Mouse (Mus musculus) heart, embryonic 11.5 days (tissue): ENCODE results near the gene Tanc1. TPM values are rescaled to one million over a fixed set of nuclear protein-coding genes. Genes with fewer than 3 reads are reported as not detected.

Experiments
- ATAC-seq: fragments of 200-750 bp; cut with Nextera tagmentation; replicated peaks from 2 replicates; pipeline ENCODE4 v1.8.0; 2017; ENCODE audit warnings: moderate library complexity; ENCODE audit not compliant: insufficient number of reproducible peaks, low FRiP score, low TSS enrichment
- H3K27ac ChIP-seq: fragments of 300-500 bp; sonication (generic); 2 replicates; pipeline ENCODE4 v1.5.1; 2014; ENCODE audit warnings: mild to moderate bottlenecking, low read depth, low read length
- H3K27me3 ChIP-seq: fragments of 300-500 bp; sonication (generic); 2 replicates; pipeline ENCODE4 v1.6.1; 2014; ENCODE audit warnings: mild to moderate bottlenecking, low read length, mixed read lengths; ENCODE audit not compliant: control insufficient read depth, insufficient read depth
- H3K36me3 ChIP-seq: fragments of 300-500 bp; sonication (generic); 2 replicates; pipeline ENCODE4 v1.6.1; 2014; ENCODE audit warnings: mild to moderate bottlenecking, low read length, moderate library complexity, mixed read lengths; ENCODE audit not compliant: control insufficient read depth, insufficient read depth
- H3K4me1 ChIP-seq: fragments of 300-500 bp; sonication (generic); 2 replicates; pipeline ENCODE4 v1.6.1; 2014; ENCODE audit warnings: low read length; ENCODE audit not compliant: control insufficient read depth, insufficient read depth
- H3K4me2 ChIP-seq: fragments of 300-500 bp; sonication (generic); 2 replicates; pipeline ENCODE4 v1.6.1; 2014; ENCODE audit warnings: mild to moderate bottlenecking, moderate library complexity
- H3K4me3 ChIP-seq: fragments of 300-500 bp; sonication (generic); 2 replicates; pipeline ENCODE4 v1.5.1; 2014; ENCODE audit warnings: low read depth, low read length
- H3K9ac ChIP-seq: fragments of 300-500 bp; sonication (generic); 2 replicates; pipeline ENCODE4 v1.6.1; 2014; ENCODE audit warnings: mild to moderate bottlenecking, low read depth, low read length, moderate library complexity
- H3K9me3 ChIP-seq: fragments of 300-500 bp; sonication (generic); replicated peaks from 2 replicates; pipeline ENCODE4 v1.6.1; 2016; ENCODE audit warnings: low read length; ENCODE audit not compliant: control insufficient read depth
- WGBS: fragments of 180-500 bp; shearing (Covaris S2); extraction: QIAGEN DNeasy Blood & Tissue Kit; methylation state at CpG from one replicate; pipeline ENCODE4 v1.1.7; 2014; ENCODE audit not compliant: insufficient replicate concordance; 5-methylcytosine and 5-hydroxymethylcytosine counted together
- polyA plus RNA-seq: library from polyadenylated mRNA; unstranded; fragments of >200 nt; fragmentation: Nextera tagmentation; extraction: Ambion mirVana; gene quantifications from 2 replicates; pipeline ENCODE4 v1.2.1, GENCODE M21; 2014

The Tanc1 gene
- polyA plus RNA-seq, 1 experiment from 2014 or later, result 26.0 TPM

- Histone ChIP-seq H3K27ac (no peak overlapping the region), H3K36me3 (no peaks in the 10 kb centered on the region), H3K4me3 (no peak overlapping the region), H3K4me1 (0 out of 2 replicates have a peak, but pooled peaks cover 3% of the 10 kb centered on the region), H3K4me2 (no peak overlapping the region), H3K9me3 (no peaks in the 10 kb centered on the region), H3K9ac (0 out of 2 replicates have a peak overlapping the region, but pooled peaks have one; percentile 2), H3K27me3 (no peaks in the 10 kb centered on the region)
- no peak for ATAC-seq
- WGBS, result 76% methylated on average over 5 of the region's 5 CpGs
These were observed 121.6 kb downstream of the Tanc1 start for GRCm38 (mm10) chr2:59733410-59733809.

GRCm38 (mm10) chr2:59736401-59736898, 124.6 kb downstream of the Tanc1 start:
- Histone ChIP-seq H3K9me3 (no peaks in the 10 kb centered on the region), H3K27ac (no peak overlapping the region), H3K36me3 (no peaks in the 10 kb centered on the region), H3K27me3 (no peaks in the 10 kb centered on the region), H3K9ac (no peak overlapping the region), H3K4me2 (no peak overlapping the region), H3K4me3 (no peak overlapping the region), H3K4me1 (peaks cover 8% of the 10 kb centered on the region)
- 69% methylated on average over 10 of the region's 10 CpGs for WGBS
- no peak for ATAC-seq

- no peak overlapping the region for H3K27ac ChIP-seq
- ATAC-seq, result no peak
- H3K9me3 ChIP-seq, result no peaks in the 10 kb centered on the region
- H3K4me2 ChIP-seq, result no peak overlapping the region
- peaks cover 17% of the 10 kb centered on the region for H3K4me1 ChIP-seq
- H3K4me3 ChIP-seq, result no peak overlapping the region
- no peaks in the 10 kb centered on the region for H3K36me3 ChIP-seq
- 87% methylated on average over 6 of the region's 6 CpGs for WGBS
- no peaks in the 10 kb centered on the region for H3K27me3 ChIP-seq
- H3K9ac ChIP-seq, result no peak overlapping the region
These were observed 125.5 kb downstream of the Tanc1 start for GRCm38 (mm10) chr2:59737368-59737767.

DNA sequence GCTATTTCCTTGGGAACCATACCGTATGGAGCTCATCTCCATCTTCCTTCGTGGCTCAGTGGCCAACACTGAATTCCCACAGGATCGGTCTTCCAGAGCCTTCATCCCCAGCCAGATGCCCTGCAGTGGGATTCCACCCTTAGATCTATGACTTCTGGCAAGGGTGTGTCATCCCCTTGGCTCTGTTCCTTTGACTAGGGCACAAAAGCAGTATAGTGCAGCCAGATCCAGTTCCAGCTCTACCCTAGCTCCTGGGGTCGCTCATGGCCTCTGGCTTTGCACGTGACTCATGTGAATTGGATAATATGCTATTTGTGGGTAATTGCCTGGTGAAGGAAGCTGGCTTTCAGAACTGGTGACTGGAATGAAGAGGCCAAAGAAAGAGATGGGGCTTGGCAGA, 126.5 kb downstream of the Tanc1 start:
- Histone ChIP-seq H3K27me3 (no peaks in the 10 kb centered on the region), H3K9ac (no peak overlapping the region), H3K36me3 (no peaks in the 10 kb centered on the region), H3K4me3 (no peak overlapping the region), H3K4me1 (peaks cover 23% of the 10 kb centered on the region), H3K9me3 (no peaks in the 10 kb centered on the region), H3K4me2 (no peak overlapping the region), H3K27ac (no peak overlapping the region)
- 84% methylated on average over 5 of the region's 5 CpGs for WGBS
- ATAC-seq, result no peak

- no peaks in the 10 kb centered on the region for H3K36me3 ChIP-seq
- no peaks in the 10 kb centered on the region for H3K9me3 ChIP-seq
- H3K4me1 ChIP-seq, result peaks cover 23% of the 10 kb centered on the region
- WGBS, result 81% methylated on average over 8 of the region's 8 CpGs
- no peak for ATAC-seq
- no peak overlapping the region for H3K4me2 ChIP-seq
- H3K4me3 ChIP-seq, result no peak overlapping the region
- H3K27ac ChIP-seq, result no peak overlapping the region
- H3K9ac ChIP-seq, result no peak overlapping the region
- no peaks in the 10 kb centered on the region for H3K27me3 ChIP-seq
These were observed 127.2 kb downstream of the Tanc1 start for GRCm38 (mm10) chr2:59739036-59739435.

DNA sequence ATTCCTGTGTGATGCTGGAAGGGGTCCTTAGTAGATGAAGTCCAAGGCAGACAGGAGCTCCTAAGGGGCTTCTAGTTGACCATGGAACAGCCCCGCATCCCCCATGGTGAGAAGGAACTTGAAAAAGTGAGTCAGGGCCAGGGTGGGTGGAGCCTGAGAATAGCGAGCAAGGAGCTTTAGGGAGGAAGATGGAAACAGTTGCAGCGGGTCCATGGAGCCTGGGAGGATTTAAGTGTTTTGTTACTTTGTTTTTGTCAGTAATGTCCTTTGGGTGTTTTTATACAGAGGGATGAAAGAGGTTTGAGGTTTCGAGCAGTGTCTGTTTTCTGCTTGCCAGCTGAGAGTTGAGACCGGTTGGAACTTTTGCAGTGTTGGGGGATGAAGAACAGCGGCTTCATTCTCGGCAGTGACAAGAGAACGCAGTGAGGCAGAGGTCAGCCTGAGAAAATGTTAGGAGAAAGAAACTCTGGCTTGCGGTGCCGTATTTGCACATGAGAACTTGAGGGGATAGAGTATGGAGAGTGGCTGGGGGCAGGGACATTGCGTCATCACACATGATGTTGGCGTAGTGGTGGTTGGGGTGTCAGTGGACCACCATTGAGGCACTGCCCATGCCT, 130.8 kb downstream of the Tanc1 start:
- Histone ChIP-seq H3K4me2 (peak overlapping the region; percentile 15; the same call in 1 of the 2 replicates), H3K27ac (peak overlapping the region; percentile 57; the same call in 1 of the 2 replicates), H3K4me1 (peaks cover 35% of the 10 kb centered on the region), H3K4me3 (no peak overlapping the region), H3K36me3 (no peaks in the 10 kb centered on the region), H3K27me3 (no peaks in the 10 kb centered on the region), H3K9me3 (no peaks in the 10 kb centered on the region), H3K9ac (no peak overlapping the region)
- ATAC-seq, result no peak
- 46% methylated on average over 12 of the region's 12 CpGs for WGBS

- WGBS, result 33% methylated on average over 6 of the region's 6 CpGs
- ATAC-seq, result no peak
- no peak overlapping the region for H3K9ac ChIP-seq
- no peaks in the 10 kb centered on the region for H3K27me3 ChIP-seq
- no peak overlapping the region for H3K27ac ChIP-seq
- H3K9me3 ChIP-seq, result no peaks in the 10 kb centered on the region
- peaks cover 27% of the 10 kb centered on the region for H3K4me1 ChIP-seq
- H3K4me3 ChIP-seq, result no peak overlapping the region
- no peak overlapping the region for H3K4me2 ChIP-seq
- no peaks in the 10 kb centered on the region for H3K36me3 ChIP-seq
These were observed 133.6 kb downstream of the Tanc1 start for GRCm38 (mm10) chr2:59745428-59745827.

DNA sequence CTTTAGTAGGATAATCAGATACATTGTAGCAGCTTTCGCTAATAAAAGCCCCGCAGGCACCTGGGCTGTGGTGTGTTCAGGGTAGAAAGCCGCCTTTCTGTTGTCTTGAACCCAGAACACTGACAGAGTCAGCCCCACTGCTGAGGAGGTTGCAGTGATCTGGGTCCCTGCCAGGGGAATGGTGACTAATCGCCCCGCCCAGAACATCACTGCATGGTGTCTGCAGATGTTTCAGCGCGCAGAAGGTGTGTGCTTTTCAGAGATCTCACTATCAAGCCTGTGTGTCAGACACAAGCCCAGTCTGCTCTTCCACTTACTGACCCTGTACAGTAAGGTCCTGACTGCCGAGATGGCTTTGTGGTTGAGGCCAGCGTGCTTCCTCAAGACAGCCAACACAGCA, 134.2 kb downstream of the Tanc1 start:
- Histone ChIP-seq H3K27ac (no peak overlapping the region), H3K36me3 (no peaks in the 10 kb centered on the region), H3K9me3 (no peaks in the 10 kb centered on the region), H3K4me3 (no peak overlapping the region), H3K9ac (no peak overlapping the region), H3K27me3 (no peaks in the 10 kb centered on the region), H3K4me1 (peaks cover 27% of the 10 kb centered on the region), H3K4me2 (no peak overlapping the region)
- 69% methylated on average over 9 of the region's 9 CpGs for WGBS
- ATAC-seq, result no peak

DNA sequence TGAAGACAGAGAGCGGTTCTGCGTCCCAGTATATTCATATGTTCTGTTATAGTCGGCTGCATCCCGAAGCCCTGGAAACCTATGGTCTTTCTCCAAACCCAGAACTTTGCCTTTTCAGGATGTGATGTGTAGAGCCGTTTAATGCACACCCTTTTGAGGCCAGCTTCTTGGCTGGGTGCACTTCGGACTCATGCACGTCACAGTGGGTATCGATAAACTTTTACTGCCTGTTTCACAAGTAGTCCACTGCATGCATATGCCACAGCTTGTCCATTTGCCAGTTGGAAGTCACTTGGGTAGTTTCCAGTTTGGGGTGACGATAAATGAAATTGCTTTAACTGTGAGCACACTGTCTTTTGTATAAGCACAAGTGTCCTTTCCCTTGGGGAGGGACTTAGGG, 135.9 kb downstream of the Tanc1 start:
- H3K27ac ChIP-seq, result no peak overlapping the region
- H3K9ac ChIP-seq, result no peak overlapping the region
- H3K27me3 ChIP-seq, result no peaks in the 10 kb centered on the region
- 93% methylated on average over 9 of the region's 9 CpGs for WGBS
- H3K4me1 ChIP-seq, result peaks cover 14% of the 10 kb centered on the region
- H3K36me3 ChIP-seq, result no peaks in the 10 kb centered on the region
- H3K4me3 ChIP-seq, result no peak overlapping the region
- H3K9me3 ChIP-seq, result no peaks in the 10 kb centered on the region
- H3K4me2 ChIP-seq, result no peak overlapping the region
- no peak for ATAC-seq
